Mouse (Mus musculus) limb, embryonic 13.5 days (tissue): Measurements from ENCODE around the gene Nrp2. TPM values are rescaled to one million over a fixed set of nuclear protein-coding genes. Genes with fewer than 3 reads are reported as not detected.

Experiments used
- ATAC-seq: fragments of 200-750 bp; cut with Nextera tagmentation; 2 replicates; pipeline ENCODE4 v1.8.0; 2017; ENCODE audit warnings: low read depth, moderate number of reproducible peaks, moderate TSS enrichment; ENCODE audit not compliant: low FRiP score
- H3K27ac ChIP-seq: fragments of 300-500 bp; sonication (generic); 2 replicates; pipeline ENCODE4 v1.5.1; 2015; ENCODE audit warnings: inconsistent platforms, mild to moderate bottlenecking, moderate library complexity
- H3K27me3 ChIP-seq: fragments of 300-500 bp; sonication (generic); 2 replicates; pipeline ENCODE4 v1.6.1; 2015; ENCODE audit warnings: mild to moderate bottlenecking, inconsistent platforms
- H3K36me3 ChIP-seq: fragments of 300-500 bp; sonication (generic); 2 replicates; pipeline ENCODE4 v1.6.1; 2015; ENCODE audit warnings: inconsistent platforms, mild to moderate bottlenecking, moderate library complexity
- H3K4me1 ChIP-seq: fragments of 300-500 bp; sonication (generic); 2 replicates; pipeline ENCODE4 v1.6.1; 2015; ENCODE audit warnings: inconsistent platforms
- H3K4me2 ChIP-seq: fragments of 300-500 bp; sonication (generic); replicated peaks from 2 replicates; pipeline ENCODE4 v1.6.1; 2015; ENCODE audit warnings: inconsistent platforms, mild to moderate bottlenecking, moderate library complexity
- H3K4me3 ChIP-seq: fragments of 300-500 bp; sonication (generic); 2 replicates; pipeline ENCODE4 v1.5.1; 2015; ENCODE audit warnings: moderate library complexity, mild to moderate bottlenecking, inconsistent platforms
- H3K9ac ChIP-seq: fragments of 300-500 bp; sonication (generic); 2 replicates; pipeline ENCODE4 v1.6.1; 2015; ENCODE audit warnings: mild to moderate bottlenecking, inconsistent platforms
- H3K9me3 ChIP-seq: fragments of 300-500 bp; sonication (generic); 2 replicates; pipeline ENCODE4 v1.6.1; 2016; ENCODE audit warnings: inconsistent platforms
- WGBS: fragments of 180-500 bp; shearing (Covaris S2); methylation state at CpG from one replicate; pipeline ENCODE4 v1.1.7; 2015; 5-methylcytosine and 5-hydroxymethylcytosine counted together
- polyA plus RNA-seq: library from polyadenylated mRNA; unstranded; fragments of >200 nt; fragmentation: Nextera tagmentation; extraction: Ambion mirVana; gene quantifications from 2 replicates; pipeline ENCODE4 v1.2.1, GENCODE M21; 2015

Gene Nrp2
- polyA plus RNA-seq, 1 experiment from 2014 or later = 39.6 TPM

- Histone ChIP-seq H3K9ac (no peak overlapping the region), H3K36me3 (no peaks in the 10 kb centered on the region), H3K4me2 (no peak overlapping the region), H3K4me3 (no peak overlapping the region), H3K9me3 (no peaks in the 10 kb centered on the region), H3K4me1 (peaks cover 7% of the 10 kb centered on the region), H3K27ac (no peak overlapping the region), H3K27me3 (peaks cover 15% of the 10 kb centered on the region)
- no peak for ATAC-seq
- 88% methylated on average over 6 of the region's 6 CpGs for WGBS
Measured at GRCm38 (mm10) chr1:62691175-62691574, 11.9 kb upstream of the Nrp2 start.

GRCm38 (mm10) chr1:62696312-62696982 is 6.6 kb upstream of the Nrp2 start:
- no peaks in the 10 kb centered on the region for H3K36me3 ChIP-seq
- peak; percentile 58; the same call in 1 of the 2 replicates for ATAC-seq

DNA sequence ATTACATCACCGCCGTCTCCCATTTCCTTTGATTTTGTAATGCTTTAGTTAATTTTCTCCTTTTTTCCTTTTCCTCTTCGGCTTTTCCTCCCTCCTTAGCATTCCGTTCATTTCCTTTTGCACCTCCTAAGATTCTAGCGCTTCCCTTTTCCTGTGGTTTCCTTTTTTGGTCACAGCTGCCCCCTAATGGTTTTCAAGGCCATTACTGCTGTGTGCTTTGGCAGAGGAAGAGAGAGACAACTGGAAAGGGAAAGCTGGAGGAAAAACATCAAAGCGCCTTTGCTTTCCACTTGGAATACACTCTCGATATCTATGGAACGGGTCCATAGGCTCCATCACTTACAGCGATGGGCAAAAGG is 6.1 kb upstream of the Nrp2 start:
- H3K9me3 ChIP-seq = no peaks in the 10 kb centered on the region
- H3K9ac ChIP-seq = no peak overlapping the region
- ATAC-seq = no peak
- H3K27ac ChIP-seq = no peak overlapping the region
- peaks cover 25% of the 10 kb centered on the region for H3K4me1 ChIP-seq
- H3K27me3 ChIP-seq = peaks cover 19% of the 10 kb centered on the region; the same call in 1 of the 2 replicates
- 13% methylated on average over 9 of the region's 9 CpGs for WGBS
- peak overlapping the region; percentile 48 for H3K4me2 ChIP-seq
- no peaks in the 10 kb centered on the region for H3K36me3 ChIP-seq
- no peak overlapping the region for H3K4me3 ChIP-seq

More at GRCm38 (mm10) chr1:62696312-62696982, 6.6 kb upstream of the Nrp2 start:
- 32% methylated on average over 6 of the region's 6 CpGs for WGBS
- Histone ChIP-seq H3K4me1 (peaks cover 22% of the 10 kb centered on the region), H3K9ac (no peak overlapping the region), H3K4me3 (no peak overlapping the region), H3K27ac (no peak overlapping the region; the same call in 1 of the 2 replicates), H3K27me3 (peaks cover 15% of the 10 kb centered on the region; the same call in 1 of the 2 replicates), H3K9me3 (no peaks in the 10 kb centered on the region), H3K4me2 (peak overlapping the region; percentile 48)

DNA sequence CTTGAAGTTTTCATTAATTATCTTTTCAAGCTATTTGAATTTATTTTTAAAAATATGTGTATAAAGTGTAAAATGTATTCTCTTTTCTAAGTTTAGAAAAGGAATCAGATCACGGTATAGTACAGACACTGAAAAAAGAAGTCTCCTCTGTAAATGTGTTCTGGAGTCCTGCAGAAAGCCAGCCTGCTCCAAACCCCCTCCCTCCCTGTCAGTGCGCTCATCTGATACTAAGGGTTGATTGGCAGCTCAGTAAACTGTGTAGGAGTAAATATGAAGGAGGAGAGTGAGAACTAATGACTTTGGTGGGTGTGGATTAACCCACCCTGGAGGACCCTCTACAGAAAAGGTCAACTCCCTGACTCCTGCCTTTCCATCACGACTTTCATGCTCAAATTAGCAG is 5.7 kb upstream of the Nrp2 start:
- no peaks in the 10 kb centered on the region for H3K9me3 ChIP-seq
- WGBS = 47% methylated on average over 3 of the region's 3 CpGs
- H3K4me2 ChIP-seq = 0 out of 2 replicates have a peak overlapping the region, but pooled peaks have one; percentile 48
- no peak overlapping the region for H3K4me3 ChIP-seq
- H3K27me3 ChIP-seq = peaks cover 23% of the 10 kb centered on the region; the same call in 1 of the 2 replicates
- H3K9ac ChIP-seq = no peak overlapping the region
- no peak for ATAC-seq
- peaks cover 29% of the 10 kb centered on the region for H3K4me1 ChIP-seq
- no peaks in the 10 kb centered on the region for H3K36me3 ChIP-seq
- H3K27ac ChIP-seq = no peak overlapping the region

- H3K4me2 ChIP-seq = no peak overlapping the region
- H3K4me3 ChIP-seq = no peak overlapping the region
- peaks cover 31% of the 10 kb centered on the region; the same call in 1 of the 2 replicates for H3K27me3 ChIP-seq
- H3K4me1 ChIP-seq = peaks cover 36% of the 10 kb centered on the region
- H3K27ac ChIP-seq = no peak overlapping the region
- no peak for ATAC-seq
- no peak overlapping the region for H3K9ac ChIP-seq
- no peaks in the 10 kb centered on the region for H3K36me3 ChIP-seq
- WGBS = 85% methylated on average over 4 of the region's 4 CpGs
- no peaks in the 10 kb centered on the region for H3K9me3 ChIP-seq
Measured at GRCm38 (mm10) chr1:62699801-62700200, 3.3 kb upstream of the Nrp2 start.

DNA sequence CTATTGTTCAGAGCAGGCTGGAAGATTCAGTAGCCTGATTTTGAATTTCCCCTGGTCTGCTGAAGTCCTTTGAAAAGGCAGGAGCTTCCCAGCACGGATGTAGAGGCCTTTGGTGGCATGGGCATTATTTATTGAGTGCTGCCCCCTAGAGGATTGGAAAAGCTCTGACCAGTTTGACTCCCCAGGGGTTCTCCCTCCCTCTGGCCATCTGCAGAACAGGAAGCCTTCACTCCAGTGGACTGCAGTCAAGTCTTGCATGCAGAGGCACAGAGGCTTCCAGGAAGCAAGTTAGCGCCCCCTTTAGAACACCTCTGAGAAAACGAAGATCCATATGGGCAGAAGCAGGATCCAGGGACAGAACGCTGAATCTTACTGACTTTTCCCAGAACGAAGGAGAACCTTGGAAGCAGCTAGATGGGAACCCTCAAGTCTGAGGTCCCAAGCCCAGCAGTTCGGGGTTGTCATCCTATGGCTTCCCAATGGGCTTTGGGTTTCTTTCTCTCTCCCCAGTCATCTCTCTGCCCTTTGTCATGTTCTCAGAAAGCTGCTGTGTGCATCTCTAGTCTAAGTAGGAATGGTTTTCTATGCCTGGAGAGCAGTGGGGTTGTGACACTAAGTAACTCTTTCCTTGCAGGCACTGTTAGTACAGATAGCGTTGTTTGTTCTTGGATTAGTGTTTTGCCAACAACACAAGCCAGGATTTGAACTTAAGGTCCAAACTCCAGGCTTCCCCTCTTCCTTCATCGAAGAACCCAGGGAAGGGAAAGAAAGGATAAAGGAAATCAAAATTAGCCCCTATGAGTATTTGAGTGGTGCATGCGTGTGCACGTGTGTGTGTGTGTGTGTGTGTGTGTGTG is 1.8 kb upstream of the Nrp2 start:
- Histone ChIP-seq H3K4me3 (no peak overlapping the region), H3K27ac (no peak overlapping the region), H3K27me3 (peaks cover 40% of the 10 kb centered on the region), H3K4me1 (peaks cover 40% of the 10 kb centered on the region), H3K4me2 (no peak overlapping the region), H3K36me3 (no peaks in the 10 kb centered on the region), H3K9me3 (no peaks in the 10 kb centered on the region), H3K9ac (no peak overlapping the region)
- WGBS = 35% methylated on average over 10 of the region's 10 CpGs
- ATAC-seq = no peak

DNA sequence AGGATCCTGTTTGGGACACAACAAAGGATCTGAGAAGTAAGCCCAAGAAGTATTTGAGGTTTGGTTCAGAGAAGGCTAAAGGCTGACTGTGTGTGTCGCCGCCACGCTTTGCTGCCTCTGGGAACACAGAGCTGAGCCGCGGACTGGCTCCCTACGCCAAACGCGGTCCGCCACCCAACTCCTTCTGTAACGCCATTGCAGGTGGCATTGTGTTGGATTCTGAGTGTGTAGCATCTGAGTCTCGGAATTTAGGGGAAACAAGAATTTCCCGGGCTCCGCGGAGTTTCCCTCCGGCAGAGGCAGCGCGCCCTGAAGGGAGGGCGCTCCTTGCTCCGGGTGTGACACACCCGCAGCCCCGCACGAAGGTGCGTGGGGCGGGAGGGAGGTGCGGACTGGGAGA is 342 bp upstream of the Nrp2 start:
- H3K4me3 ChIP-seq = peak overlapping the region; percentile 71
- no peaks in the 10 kb centered on the region for H3K36me3 ChIP-seq
- no peaks in the 10 kb centered on the region for H3K9me3 ChIP-seq
- peak overlapping the region; percentile 97 for H3K4me2 ChIP-seq
- peaks cover 40% of the 10 kb centered on the region for H3K27me3 ChIP-seq
- ATAC-seq = no peak
- H3K4me1 ChIP-seq = peaks cover 38% of the 10 kb centered on the region
- WGBS = under 1% methylated on average over 25 of the region's 25 CpGs
- H3K9ac ChIP-seq = peak overlapping the region; percentile 85
- H3K27ac ChIP-seq = peak overlapping the region; percentile 79; the same call in 1 of the 2 replicates

DNA sequence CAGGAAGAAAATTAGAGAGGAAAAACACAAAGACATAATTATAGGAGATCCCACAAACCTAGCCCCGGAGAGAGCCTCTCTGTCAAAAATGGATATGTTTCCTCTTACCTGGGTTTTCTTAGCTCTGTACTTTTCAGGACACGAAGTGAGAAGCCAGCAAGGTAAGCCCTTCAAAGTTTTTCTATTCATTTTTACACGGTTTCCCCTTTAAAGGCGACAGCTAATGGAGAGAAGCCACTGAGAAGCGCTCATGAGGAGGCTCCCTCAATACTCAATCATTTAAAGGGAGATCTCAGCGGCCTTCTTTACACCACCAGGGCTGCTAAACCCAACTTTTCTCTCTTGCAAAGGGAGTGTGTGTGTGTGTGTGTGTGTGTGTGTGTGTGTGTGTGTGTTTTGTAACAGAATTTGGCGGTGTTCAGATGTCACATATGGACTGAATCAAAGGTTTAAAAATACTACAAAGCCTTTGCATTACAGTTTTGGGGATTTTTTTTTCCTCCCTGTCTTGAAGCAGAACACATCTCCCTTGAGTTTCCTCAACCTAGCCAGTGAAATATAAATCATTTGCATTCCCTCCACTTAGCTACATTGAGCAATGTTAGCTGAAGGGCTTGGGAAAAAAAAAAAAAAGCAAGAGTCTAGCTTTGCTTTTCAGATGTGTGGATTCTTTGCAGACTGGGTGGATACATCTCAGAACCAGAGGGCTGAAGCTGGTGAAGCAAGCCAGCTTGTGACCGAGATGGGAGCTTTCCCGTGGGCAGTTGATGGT is 1.2 kb downstream of the Nrp2 start:
- H3K9me3 ChIP-seq = no peaks in the 10 kb centered on the region
- H3K4me3 ChIP-seq = peak overlapping the region; percentile 71
- peaks cover 37% of the 10 kb centered on the region for H3K27me3 ChIP-seq
- H3K27ac ChIP-seq = peak overlapping the region; percentile 80
- peaks cover 54% of the 10 kb centered on the region for H3K4me1 ChIP-seq
- 2% methylated on average over 9 of the region's 9 CpGs for WGBS
- no peaks in the 10 kb centered on the region for H3K36me3 ChIP-seq
- H3K4me2 ChIP-seq = peak overlapping the region; percentile 97
- peak overlapping the region; percentile 85 for H3K9ac ChIP-seq
- no peak for ATAC-seq

GRCm38 (mm10) chr1:62704889-62705516 is 1.9 kb downstream of the Nrp2 start:
- peaks cover 39% of the 10 kb centered on the region for H3K27me3 ChIP-seq
- no peaks in the 10 kb centered on the region for H3K36me3 ChIP-seq
- peak overlapping the region; percentile 80 for H3K27ac ChIP-seq
- no peak for ATAC-seq
- H3K4me3 ChIP-seq = peak overlapping the region; percentile 71
- H3K4me1 ChIP-seq = peaks cover 61% of the 10 kb centered on the region
- WGBS = 2% methylated on average over 16 of the region's 16 CpGs
- peak overlapping the region; percentile 85 for H3K9ac ChIP-seq
- H3K4me2 ChIP-seq = peak overlapping the region; percentile 97
- H3K9me3 ChIP-seq = no peaks in the 10 kb centered on the region

DNA sequence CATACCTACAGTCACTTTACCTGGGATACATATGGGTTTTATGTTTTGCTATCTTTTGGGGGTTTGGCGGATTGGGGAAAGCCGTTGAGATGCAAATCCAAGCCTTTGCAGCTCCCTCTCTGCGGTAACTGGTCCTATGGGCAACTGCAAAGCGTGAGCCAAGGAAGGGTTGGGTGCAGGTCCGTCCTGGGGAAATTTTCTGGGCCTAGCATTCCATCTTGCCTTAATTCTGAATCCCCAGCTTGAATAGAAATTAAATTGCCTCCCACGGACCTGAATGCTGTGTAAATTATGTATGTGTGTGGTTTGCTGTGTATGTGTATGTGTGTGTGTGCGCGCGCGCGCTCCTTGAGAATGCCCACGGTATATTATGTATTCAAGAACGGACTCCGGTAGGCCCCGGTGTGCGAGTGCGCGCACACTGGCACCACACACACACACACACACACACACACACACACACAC is 2.5 kb downstream of the Nrp2 start:
- Histone ChIP-seq H3K27me3 (peaks cover 39% of the 10 kb centered on the region), H3K4me2 (peak overlapping the region; percentile 97), H3K4me1 (peaks cover 66% of the 10 kb centered on the region), H3K9me3 (no peaks in the 10 kb centered on the region), H3K36me3 (no peaks in the 10 kb centered on the region), H3K27ac (peak overlapping the region; percentile 80), H3K9ac (peak overlapping the region; percentile 85), H3K4me3 (peak overlapping the region; percentile 71)
- 2% methylated on average over 15 of the region's 18 CpGs for WGBS
- no peak for ATAC-seq
